Mouse (Mus musculus) monocyte, adult 5-6 weeks (primary cell): ENCODE measurements at regions not wholly inside any gene's neighbourhood (a gene's known extent, or its start where the extent isn't known, plus 50 kb on each side); places are given as distances from the start of the nearest gene placed in this dataset.

ENCODE experiments used
- ATAC-seq: fragments of 153-309, 156-312 bp; replicated peaks from 2 replicates; pipeline ENCODE4 v1.8.0; 2017; ENCODE audit warnings: mild to moderate bottlenecking; ENCODE audit not compliant: low TSS enrichment, insufficient number of reproducible peaks, severe bottlenecking, poor library complexity, low FRiP score

- no peak for ATAC-seq
Measured at GRCm38 (mm10) chr2:34065090-34065489, 177.3 kb upstream of the Mvb12b start.

- ATAC-seq: no peak
Measured at GRCm38 (mm10) chr2:34056552-34056951, 168.8 kb upstream of the Mvb12b start.

- ATAC-seq: no peak
Measured at GRCm38 (mm10) chr2:34043064-34043463, 155.3 kb upstream of the Mvb12b start.

GRCm38 (mm10) chr2:34042336-34042735, 154.6 kb upstream of the Mvb12b start:
- no peak for ATAC-seq

GRCm38 (mm10) chr2:34038982-34039381, 151.2 kb upstream of the Mvb12b start:
- no peak for ATAC-seq

- ATAC-seq: no peak
Measured at GRCm38 (mm10) chr2:34033212-34033611, 145.5 kb upstream of the Mvb12b start.

GRCm38 (mm10) chr2:34031421-34031820, 143.7 kb upstream of the Mvb12b start:
- ATAC-seq: no peak

GRCm38 (mm10) chr2:34031001-34031412, 143.3 kb upstream of the Mvb12b start:
- no peak for ATAC-seq

GRCm38 (mm10) chr2:34027445-34027844, 139.7 kb upstream of the Mvb12b start:
- ATAC-seq: no peak

GRCm38 (mm10) chr2:34026566-34027360, 139.0 kb upstream of the Mvb12b start:
- no peak for ATAC-seq

- no peak for ATAC-seq
Measured at GRCm38 (mm10) chr2:34025715-34026360, 138.1 kb upstream of the Mvb12b start.

GRCm38 (mm10) chr2:34017142-34017453, 129.4 kb upstream of the Mvb12b start:
- ATAC-seq: no peak

GRCm38 (mm10) chr2:34016350-34017141, 128.8 kb upstream of the Mvb12b start:
- ATAC-seq: no peak

GRCm38 (mm10) chr2:34015640-34015995, 127.9 kb upstream of the Mvb12b start:
- no peak for ATAC-seq

GRCm38 (mm10) chr2:34014868-34015639, 127.3 kb upstream of the Mvb12b start:
- ATAC-seq: no peak

GRCm38 (mm10) chr2:34010166-34010565, 122.4 kb upstream of the Mvb12b start:
- ATAC-seq: no peak

GRCm38 (mm10) chr2:34007916-34008315, 120.2 kb upstream of the Mvb12b start:
- ATAC-seq: no peak

- no peak for ATAC-seq
Measured at GRCm38 (mm10) chr2:33997106-33997505, 109.4 kb upstream of the Mvb12b start.

- no peak for ATAC-seq
Measured at GRCm38 (mm10) chr2:33996331-33996730, 108.6 kb upstream of the Mvb12b start.
